Mouse (Mus musculus) embryo, embryonic 11 days (tissue): ENCODE results near the gene Mettl22.

ENCODE experiments used
- DNase-seq: peaks from one replicate; pipeline ENCODE4 v3.0.0-alpha.2; 2015

Gene Mettl22

GRCm38 (mm10) chr16:8470603-8471481 lies at the start of gene Mettl22:
Gene Mettl22 (plus strand): TSS chr16:8470788.
- DNase-seq, result peak; percentile 95

GRCm38 (mm10) chr16:8420842-8421241 lies 49.7 kb upstream of the Mettl22 start:
- DNase-seq, result no peak

- DNase-seq, result no peak
Measured at GRCm38 (mm10) chr16:8423626-8424114, 46.9 kb upstream of the Mettl22 start.

- no peak for DNase-seq
Measured at GRCm38 (mm10) chr16:8424161-8424970, 46.2 kb upstream of the Mettl22 start.

GRCm38 (mm10) chr16:8424971-8425330 lies 45.6 kb upstream of the Mettl22 start, which contains the start of gene Tmem114:
Gene Tmem114 (minus strand): TSS chr16:8425136.
- DNase-seq, result peak; percentile 51

GRCm38 (mm10) chr16:8425736-8426135 lies 44.9 kb upstream of the Mettl22 start:
- no peak for DNase-seq

- DNase-seq, result no peak
Measured at GRCm38 (mm10) chr16:8429531-8429930, 41.1 kb upstream of the Mettl22 start.

- no peak for DNase-seq
Measured at GRCm38 (mm10) chr16:8432616-8433015, 38.0 kb upstream of the Mettl22 start.

GRCm38 (mm10) chr16:8444911-8445310 lies 25.7 kb upstream of the Mettl22 start:
- no peak for DNase-seq

GRCm38 (mm10) chr16:8446256-8446655 lies 24.3 kb upstream of the Mettl22 start:
- no peak for DNase-seq

GRCm38 (mm10) chr16:8453301-8453700 lies 17.3 kb upstream of the Mettl22 start:
- DNase-seq, result no peak

GRCm38 (mm10) chr16:8455221-8455620 lies 15.4 kb upstream of the Mettl22 start:
- no peak for DNase-seq

- no peak for DNase-seq
Measured at GRCm38 (mm10) chr16:8458391-8458790, 12.2 kb upstream of the Mettl22 start.

GRCm38 (mm10) chr16:8459098-8459497 lies 11.5 kb upstream of the Mettl22 start:
- DNase-seq, result peak; percentile 76

- no peak for DNase-seq
Measured at GRCm38 (mm10) chr16:8470132-8470531, 456 bp upstream of the Mettl22 start.

GRCm38 (mm10) chr16:8487396-8488005 lies 16.9 kb downstream of the Mettl22 start:
- no peak for DNase-seq

- no peak for DNase-seq
Measured at GRCm38 (mm10) chr16:8489340-8489739, 18.8 kb downstream of the Mettl22 start.

- DNase-seq, result peak; percentile 21
Measured at GRCm38 (mm10) chr16:8491743-8492490, 21.3 kb downstream of the Mettl22 start.

GRCm38 (mm10) chr16:8494268-8494667 lies 23.7 kb downstream of the Mettl22 start:
- DNase-seq, result peak; percentile 85

GRCm38 (mm10) chr16:8496967-8497366 lies 26.4 kb downstream of the Mettl22 start:
- no peak for DNase-seq

- DNase-seq, result peak; percentile 40
Measured at GRCm38 (mm10) chr16:8504271-8504670, 33.7 kb downstream of the Mettl22 start.

- DNase-seq, result no peak
Measured at GRCm38 (mm10) chr16:8509894-8510293, 39.3 kb downstream of the Mettl22 start.
